Mouse (Mus musculus): ENCODE measurements at regions not wholly inside any gene's neighbourhood (a gene's known extent, or its start where the extent isn't known, plus 50 kb on each side); places are given as distances from the start of the nearest gene placed in this dataset.

GRCm38 (mm10) chr14:114839340-114839903 lies 252.6 kb upstream of the Gpc5 start:
- no peak for TF ChIP-seq CTCF (IDR thresholded peaks at IDR 0.05; ENCODE audit: low read depth)
- TF ChIP-seq EP300 (IDR thresholded peaks at IDR 0.05; ENCODE audit: low read depth), result no peak
- no peak for DNase-seq
- Histone ChIP-seq H3K36me3 (replicated peaks; ENCODE audit: insufficient read depth, low read length) (no peaks in the 10 kb centered on the region), H3K9ac (replicated peaks) (no peak overlapping the region), H3K4me3 (ENCODE audit: low read depth, low read length) (no peak overlapping the region), H3K27ac (ENCODE audit: low read depth) (no peak overlapping the region), H3K9me3 (ENCODE audit: low read length) (no peaks in the 10 kb centered on the region), H3K27me3 (ENCODE audit: insufficient read depth, low read length) (no peaks in the 10 kb centered on the region), H3K4me2 (ENCODE audit: low read depth, low read length) (no peak overlapping the region), H3K4me1 (ENCODE audit: insufficient read depth) (no peaks in the 10 kb centered on the region)
- WGBS (ENCODE audit: insufficient replicate concordance), result 78% methylated on average over 2 of the region's 2 CpGs
- no peak for ATAC-seq

- no peak for DNase-seq
Observed at GRCm38 (mm10) chr14:114840766-114841165, 251.2 kb upstream of the Gpc5 start.

GRCm38 (mm10) chr14:114841552-114841951 lies 250.5 kb upstream of the Gpc5 start:
- Histone ChIP-seq H3K4me3 (ENCODE audit: low read depth, low read length) (no peak overlapping the region), H3K4me2 (ENCODE audit: low read depth, low read length) (no peak overlapping the region), H3K4me1 (ENCODE audit: insufficient read depth) (no peaks in the 10 kb centered on the region), H3K27ac (ENCODE audit: low read depth) (no peak overlapping the region), H3K27me3 (ENCODE audit: insufficient read depth, low read length) (no peaks in the 10 kb centered on the region), H3K9me3 (ENCODE audit: low read length) (no peaks in the 10 kb centered on the region), H3K36me3 (replicated peaks; ENCODE audit: insufficient read depth, low read length) (no peaks in the 10 kb centered on the region), H3K9ac (replicated peaks) (no peak overlapping the region)
- WGBS (ENCODE audit: insufficient replicate concordance), result 36% methylated on average over 5 of the region's 5 CpGs
- no peak for ATAC-seq
- TF ChIP-seq EP300 (IDR thresholded peaks at IDR 0.05; ENCODE audit: low read depth) (no peak), CTCF (IDR thresholded peaks at IDR 0.05; ENCODE audit: low read depth) (no peak)
- no peak for DNase-seq

More at GRCm38 (mm10) chr14:114840766-114841165, 251.2 kb upstream of the Gpc5 start:
- no peaks in the 10 kb centered on the region for H3K9me3 ChIP-seq (ENCODE audit: low read length)
- H3K9ac ChIP-seq (replicated peaks), result no peak overlapping the region
- H3K27me3 ChIP-seq (ENCODE audit: insufficient read depth, low read length), result no peaks in the 10 kb centered on the region
- no peak for ATAC-seq
- no peak for TF ChIP-seq EP300 (IDR thresholded peaks at IDR 0.05; ENCODE audit: low read depth)
- TF ChIP-seq CTCF (IDR thresholded peaks at IDR 0.05; ENCODE audit: low read depth), result no peak
- H3K4me1 ChIP-seq (ENCODE audit: insufficient read depth), result no peaks in the 10 kb centered on the region
- 71% methylated on average over 5 of the region's 5 CpGs for WGBS (ENCODE audit: insufficient replicate concordance)
- no peaks in the 10 kb centered on the region for H3K36me3 ChIP-seq (replicated peaks; ENCODE audit: insufficient read depth, low read length)
- no peak overlapping the region for H3K4me3 ChIP-seq (ENCODE audit: low read depth, low read length)
- H3K27ac ChIP-seq (ENCODE audit: low read depth), result no peak overlapping the region
- H3K4me2 ChIP-seq (ENCODE audit: low read depth, low read length), result no peak overlapping the region

GRCm38 (mm10) chr14:114842327-114842726 lies 249.7 kb upstream of the Gpc5 start:
- H3K4me2 ChIP-seq (ENCODE audit: low read depth, low read length), result no peak overlapping the region
- H3K27me3 ChIP-seq (ENCODE audit: insufficient read depth, low read length), result no peaks in the 10 kb centered on the region
- TF ChIP-seq EP300 (IDR thresholded peaks at IDR 0.05; ENCODE audit: low read depth) (no peak), CTCF (IDR thresholded peaks at IDR 0.05; ENCODE audit: low read depth) (no peak)
- ATAC-seq (no peak), DNase-seq (no peak)
- H3K36me3 ChIP-seq (replicated peaks; ENCODE audit: insufficient read depth, low read length), result no peaks in the 10 kb centered on the region
- no peak overlapping the region for H3K9ac ChIP-seq (replicated peaks)
- no peak overlapping the region for H3K27ac ChIP-seq (ENCODE audit: low read depth)
- WGBS (ENCODE audit: insufficient replicate concordance), result 79% methylated on average over 8 of the region's 8 CpGs
- no peak overlapping the region for H3K4me3 ChIP-seq (ENCODE audit: low read depth, low read length)
- no peaks in the 10 kb centered on the region for H3K9me3 ChIP-seq (ENCODE audit: low read length)
- H3K4me1 ChIP-seq (ENCODE audit: insufficient read depth), result no peaks in the 10 kb centered on the region

- Histone ChIP-seq H3K9ac (replicated peaks) (no peak overlapping the region), H3K36me3 (replicated peaks; ENCODE audit: insufficient read depth, low read length) (no peaks in the 10 kb centered on the region), H3K4me3 (ENCODE audit: low read depth, low read length) (no peak overlapping the region), H3K27me3 (ENCODE audit: insufficient read depth, low read length) (no peaks in the 10 kb centered on the region), H3K27ac (ENCODE audit: low read depth) (no peak overlapping the region), H3K9me3 (ENCODE audit: low read length) (no peaks in the 10 kb centered on the region), H3K4me1 (ENCODE audit: insufficient read depth) (no peaks in the 10 kb centered on the region), H3K4me2 (ENCODE audit: low read depth, low read length) (no peak overlapping the region)
- ATAC-seq (no peak), DNase-seq (no peak)
- 73% methylated on average over 6 of the region's 6 CpGs for WGBS (ENCODE audit: insufficient replicate concordance)
- no peak for TF ChIP-seq CTCF (IDR thresholded peaks at IDR 0.05; ENCODE audit: low read depth)
- TF ChIP-seq EP300 (IDR thresholded peaks at IDR 0.05; ENCODE audit: low read depth), result no peak
Observed at GRCm38 (mm10) chr14:114843105-114843743, 248.8 kb upstream of the Gpc5 start.

GRCm38 (mm10) chr14:114854324-114855054 lies 237.5 kb upstream of the Gpc5 start:
- Histone ChIP-seq H3K27me3 (ENCODE audit: insufficient read depth, low read length) (no peaks in the 10 kb centered on the region), H3K4me2 (ENCODE audit: low read depth, low read length) (no peak overlapping the region), H3K9me3 (ENCODE audit: low read length) (no peaks in the 10 kb centered on the region), H3K9ac (replicated peaks) (no peak overlapping the region), H3K36me3 (replicated peaks; ENCODE audit: insufficient read depth, low read length) (no peaks in the 10 kb centered on the region), H3K4me1 (ENCODE audit: insufficient read depth) (no peaks in the 10 kb centered on the region; the same call in 1 of the 2 replicates), H3K27ac (ENCODE audit: low read depth) (no peak overlapping the region), H3K4me3 (ENCODE audit: low read depth, low read length) (no peak overlapping the region)
- 25% methylated on average over 9 of the region's 9 CpGs for WGBS (ENCODE audit: insufficient replicate concordance)
- no peak for DNase-seq
- no peak for ATAC-seq
- TF ChIP-seq EP300 (IDR thresholded peaks at IDR 0.05; ENCODE audit: low read depth) (no peak), CTCF (IDR thresholded peaks at IDR 0.05; ENCODE audit: low read depth) (peak; percentile 74)

All from liver, postnatal 0 days (tissue).